Mouse (Mus musculus) gastrocnemius, postnatal 25 days (tissue): ENCODE measurements around the gene Frem1. TPM values are rescaled to one million over a fixed set of nuclear protein-coding genes. Genes with fewer than 3 reads are reported as not detected.

Source experiments
- DNase-seq: peaks from one replicate; pipeline ENCODE4 v3.0.0; 2022
- long read RNA-seq, 2 experiments: library from polyadenylated mRNA; stranded (forward); transcript quantifications; one replicate each; pipeline ENCODE4 v2.0.0; 2021
- total RNA-seq, 2 experiments: library from RNA; stranded (reverse); gene quantifications; 1 replicate in 1 of 2; 2 replicates in 1 of 2; pipeline ENCODE4 v1.2.3; 2021

Frem1 gene
- total RNA-seq = 1 to 10 TPM in 1 of 2 experiments, under 1 TPM in 1; 0.64 to 1.7 TPM
- long read RNA-seq, experiment 1, partial matches to known transcripts = 0 of 1 reads
- long read RNA-seq, experiment 1, other reads (novel, unspliced or antisense) = 1 of 1 reads
- long read RNA-seq, experiment 2 = 0 reads

- peak; percentile 53 for DNase-seq
These were observed at the start of gene Frem1 for GRCm38 (mm10) chr4:83051634-83052577. Gene Frem1, minus strand, starts transcription at chr4:83052339.

- DNase-seq = no peak
These were observed 46.9 kb upstream of the Frem1 start for GRCm38 (mm10) chr4:83099025-83099424.

- no peak for DNase-seq
These were observed 41.8 kb upstream of the Frem1 start for GRCm38 (mm10) chr4:83093941-83094340.

GRCm38 (mm10) chr4:83090691-83091448, 38.7 kb upstream of the Frem1 start:
- no peak for DNase-seq

DNA sequence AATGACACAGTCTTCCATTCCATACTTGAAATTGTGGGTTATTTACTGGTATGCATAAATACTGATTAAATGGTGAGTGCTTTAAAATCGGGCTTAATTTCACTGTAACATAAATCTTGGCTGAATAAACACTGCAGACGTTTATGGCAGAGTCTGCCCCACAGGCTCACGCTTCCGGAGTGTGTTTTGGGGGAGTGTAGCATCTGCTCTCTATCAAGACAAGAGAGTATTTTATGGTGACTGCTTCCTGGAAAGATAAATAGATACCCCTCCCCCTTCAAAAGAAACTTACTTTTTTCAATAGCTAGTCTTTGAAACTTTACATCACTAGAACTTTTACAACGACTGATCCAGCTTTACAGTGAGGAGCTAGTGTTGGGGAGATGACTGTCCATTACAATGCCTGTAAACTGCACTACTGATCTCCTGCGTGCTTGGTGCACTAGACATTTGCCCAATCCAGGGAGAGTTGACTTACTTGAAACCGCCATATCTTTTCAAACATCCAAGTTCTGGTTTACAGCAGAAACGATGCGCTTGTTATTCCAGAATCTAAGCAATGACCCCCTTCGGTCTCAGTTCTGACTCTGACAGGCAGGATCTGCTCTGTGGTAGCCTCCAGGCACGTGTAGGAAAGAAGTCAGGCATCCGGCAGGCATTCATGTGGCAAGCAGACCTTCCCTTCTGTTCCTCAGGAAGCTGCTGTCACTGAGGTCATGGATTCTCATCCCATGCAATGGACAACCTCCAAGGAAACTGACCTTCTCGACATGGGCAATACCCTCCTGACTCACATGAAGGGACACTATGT, 28.4 kb upstream of the Frem1 start:
- no peak for DNase-seq

DNA sequence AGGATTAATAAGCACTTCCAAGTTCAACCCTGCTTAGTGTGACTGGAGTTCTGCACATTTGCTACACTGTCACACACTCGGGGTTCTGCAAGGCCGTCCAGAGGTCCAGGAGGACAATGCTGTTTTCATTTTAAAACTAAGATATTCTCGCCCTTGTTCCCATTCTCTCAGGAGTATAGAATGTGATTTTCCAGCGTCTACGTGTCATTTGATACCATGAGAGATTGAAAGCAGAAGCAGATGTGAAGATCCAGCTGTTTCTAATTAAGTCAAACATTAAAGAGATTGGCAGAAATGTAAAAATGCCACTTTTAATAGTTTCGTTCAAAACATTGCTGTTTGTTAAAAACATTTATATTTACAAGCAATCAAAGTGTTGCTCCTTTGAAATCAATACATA, 12.1 kb upstream of the Frem1 start:
- no peak for DNase-seq

- no peak for DNase-seq
These were observed 9.4 kb upstream of the Frem1 start for GRCm38 (mm10) chr4:83061564-83061963.

DNA sequence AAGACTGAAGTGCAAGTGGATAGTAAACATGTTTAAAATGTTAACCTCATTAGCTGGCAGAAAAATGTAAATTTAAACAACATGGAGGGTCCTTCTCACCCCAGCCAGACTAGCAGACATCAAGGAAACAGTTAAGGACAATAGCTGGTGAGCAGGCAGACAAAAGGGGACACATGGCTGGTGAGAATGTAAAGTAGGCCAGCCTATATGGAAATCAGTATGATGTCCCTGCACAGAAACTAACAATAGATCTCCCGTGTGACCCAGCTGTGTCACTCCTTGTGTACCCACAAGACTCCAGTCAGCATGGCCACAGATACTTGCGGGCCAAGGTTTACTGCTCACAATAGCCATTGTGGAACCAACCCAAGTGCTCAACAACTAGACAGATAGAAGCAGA, 6.5 kb upstream of the Frem1 start:
- no peak for DNase-seq

DNA sequence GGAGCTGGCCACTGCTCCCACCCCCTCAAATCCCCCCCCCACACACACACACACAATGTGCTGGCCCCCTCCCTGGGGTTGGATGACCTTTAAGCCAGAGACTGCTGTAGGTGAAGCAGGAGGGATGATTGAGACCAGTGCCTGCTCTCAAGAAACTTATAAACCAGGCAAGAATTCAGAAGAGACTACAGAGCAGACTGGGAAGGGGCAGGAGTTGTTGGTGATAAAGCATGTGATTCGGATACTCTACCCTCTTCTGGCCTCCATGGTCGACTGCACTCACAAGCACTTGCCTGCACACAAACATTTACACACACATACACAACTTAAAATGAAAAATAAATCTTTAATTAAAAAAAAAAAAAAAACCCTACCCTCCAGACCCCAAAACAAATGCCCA, 6.0 kb upstream of the Frem1 start:
- no peak for DNase-seq

GRCm38 (mm10) chr4:83056496-83056895, 4.4 kb upstream of the Frem1 start:
- no peak for DNase-seq

DNA sequence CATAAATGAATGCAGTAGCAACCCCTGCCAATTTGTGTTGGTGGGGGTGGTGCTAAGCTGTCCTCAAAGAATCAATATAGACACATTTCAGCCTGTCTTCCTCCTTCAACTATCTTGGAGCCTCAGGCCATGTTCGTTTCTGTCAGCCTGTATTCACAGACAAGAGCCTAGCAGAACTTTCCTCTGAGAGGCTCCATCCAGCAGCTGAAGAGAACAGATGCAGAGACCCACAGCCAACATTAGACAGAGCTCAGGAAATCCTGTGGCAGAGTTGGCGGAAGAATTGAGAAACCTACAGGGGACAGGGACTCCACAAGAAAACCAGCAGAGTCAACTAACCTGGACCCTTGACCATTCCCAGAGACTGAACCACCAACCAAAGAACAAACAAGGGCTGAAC, 3.3 kb upstream of the Frem1 start:
- DNase-seq = no peak

DNA sequence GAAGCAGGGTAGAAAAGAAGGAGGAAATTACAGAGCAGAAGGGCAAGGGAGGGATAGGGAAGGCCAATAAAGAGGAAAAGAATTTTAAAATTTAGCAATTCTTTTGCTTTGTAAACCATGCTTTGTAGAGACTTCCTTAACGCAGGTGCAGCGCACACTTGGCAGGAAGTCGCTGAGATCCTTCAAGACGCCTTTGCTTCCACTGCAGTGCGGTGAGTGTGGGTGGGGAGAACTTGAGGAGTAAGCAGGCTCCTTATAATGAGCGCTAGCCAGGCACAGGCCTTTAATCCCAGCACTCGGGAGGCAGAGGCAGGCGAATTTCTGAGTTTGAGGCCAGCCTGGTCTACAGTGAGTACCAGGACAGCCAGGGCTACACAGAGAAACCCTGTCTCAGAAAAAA, 1.1 kb upstream of the Frem1 start:
- DNase-seq = no peak

GRCm38 (mm10) chr4:83051176-83051575, 963 bp downstream of the Frem1 start:
- DNase-seq = no peak

- no peak for DNase-seq
These were observed 1.9 kb downstream of the Frem1 start for GRCm38 (mm10) chr4:83050151-83050796.

- DNase-seq = no peak
These were observed 2.9 kb downstream of the Frem1 start for GRCm38 (mm10) chr4:83049288-83049687.

DNA sequence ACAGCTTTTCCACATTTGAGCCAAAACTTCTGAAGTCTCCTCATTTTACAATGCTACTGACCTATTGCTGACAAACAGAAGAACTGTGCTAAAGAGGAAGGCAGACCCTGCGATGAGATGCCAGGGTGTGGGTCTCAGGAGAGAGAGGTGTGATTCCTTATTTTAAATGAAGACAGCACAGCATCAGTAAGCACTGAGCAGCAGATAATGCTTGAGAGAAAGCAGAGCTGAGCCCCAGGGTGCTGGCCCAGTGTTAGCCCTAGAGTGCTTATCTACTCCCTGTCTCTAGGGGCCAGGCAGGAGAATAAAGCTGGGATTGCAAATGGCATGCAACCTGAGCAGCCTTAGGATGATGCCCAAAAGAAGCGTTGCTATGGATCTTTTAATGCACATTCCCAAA, 3.6 kb downstream of the Frem1 start:
- no peak for DNase-seq

DNA sequence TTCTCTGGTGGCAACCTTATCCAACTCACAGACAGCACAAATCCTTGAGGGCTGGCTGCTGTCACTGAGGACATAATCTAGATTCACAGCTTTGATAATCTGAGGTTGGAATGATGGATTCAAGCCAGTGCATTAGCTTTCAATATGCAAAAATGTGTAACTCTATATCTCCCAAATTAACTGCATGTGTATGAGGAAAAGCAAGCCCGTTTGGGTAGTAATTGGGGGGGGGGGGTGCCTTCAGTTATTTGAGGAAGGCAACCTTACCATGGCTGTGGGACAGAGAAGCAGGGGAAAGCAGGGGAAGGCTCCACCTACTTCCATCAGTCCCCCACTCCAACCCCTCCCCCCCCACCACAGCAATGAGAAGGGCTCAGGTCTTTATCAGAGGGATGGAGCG, 5.3 kb downstream of the Frem1 start:
- DNase-seq = no peak

GRCm38 (mm10) chr4:83046069-83046468, 6.1 kb downstream of the Frem1 start:
- DNase-seq = no peak

DNA sequence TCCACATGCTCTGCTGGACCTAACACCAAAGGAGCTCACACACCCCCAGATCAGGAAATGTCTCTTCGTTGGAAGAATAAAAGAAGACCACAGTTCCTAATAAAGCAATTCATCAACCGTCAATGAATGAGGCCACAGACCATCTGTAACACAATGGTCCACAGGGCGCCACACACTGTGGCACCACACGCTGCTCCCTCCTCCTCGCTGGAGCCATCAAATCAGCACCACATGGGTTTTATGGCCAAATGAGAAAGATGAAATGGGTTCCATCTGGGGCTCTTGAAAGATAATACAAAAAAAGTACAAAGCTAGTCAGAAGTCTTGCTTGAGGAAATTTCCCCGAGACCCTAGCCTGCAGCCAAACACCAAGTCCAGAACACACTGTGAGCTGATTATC, 6.9 kb downstream of the Frem1 start:
- DNase-seq = no peak

GRCm38 (mm10) chr4:83040780-83041179, 11.4 kb downstream of the Frem1 start:
- DNase-seq = no peak

GRCm38 (mm10) chr4:83032780-83033179, 19.4 kb downstream of the Frem1 start:
- DNase-seq = no peak

GRCm38 (mm10) chr4:83031591-83031990, 20.5 kb downstream of the Frem1 start:
- no peak for DNase-seq
